Mouse (Mus musculus): ENCODE results near the gene Wdr74. TPM values are rescaled to one million over a fixed set of nuclear protein-coding genes. Genes with fewer than 3 reads are reported as not detected.
A peak's percentile ranks its signal among the peaks of the same experiment; 100 is the strongest.

Gene Wdr74
- polyA plus RNA-seq, 1 experiment from 2014 or later = 98.7 TPM

- H3K9me3 ChIP-seq = no peaks in the 10 kb centered on the region
- 2% methylated on average over 11 of the region's 11 CpGs for WGBS
- peak overlapping the region; percentile 85 for H3K9ac ChIP-seq
- peak overlapping the region; percentile 75 for H3K4me2 ChIP-seq (replicated peaks)
- peak overlapping the region; percentile 69 for H3K27ac ChIP-seq
- H3K27me3 ChIP-seq = no peaks in the 10 kb centered on the region
- H3K4me1 ChIP-seq = peaks cover 20% of the 10 kb centered on the region
- peak overlapping the region; percentile 95 for H3K4me3 ChIP-seq
- peaks cover 37% of the 10 kb centered on the region for H3K36me3 ChIP-seq
- no peak for ATAC-seq (ENCODE audit: low FRiP score, low read depth)
These were observed 487 bp downstream of the Wdr74 start for GRCm38 (mm10) chr19:8736160-8736467.

- no peak overlapping the region for H3K9ac ChIP-seq
- WGBS = 92% methylated on average over 7 of the region's 7 CpGs
- H3K27me3 ChIP-seq = no peaks in the 10 kb centered on the region
- no peak for ATAC-seq (ENCODE audit: low FRiP score, low read depth)
- no peak overlapping the region for H3K4me3 ChIP-seq
- no peak overlapping the region for H3K27ac ChIP-seq
- peaks cover 49% of the 10 kb centered on the region for H3K36me3 ChIP-seq
- H3K9me3 ChIP-seq = no peaks in the 10 kb centered on the region
- H3K4me2 ChIP-seq (replicated peaks) = no peak overlapping the region
- H3K4me1 ChIP-seq = peaks cover 33% of the 10 kb centered on the region
These were observed 3.3 kb downstream of the Wdr74 start for GRCm38 (mm10) chr19:8738911-8739310.

DNA sequence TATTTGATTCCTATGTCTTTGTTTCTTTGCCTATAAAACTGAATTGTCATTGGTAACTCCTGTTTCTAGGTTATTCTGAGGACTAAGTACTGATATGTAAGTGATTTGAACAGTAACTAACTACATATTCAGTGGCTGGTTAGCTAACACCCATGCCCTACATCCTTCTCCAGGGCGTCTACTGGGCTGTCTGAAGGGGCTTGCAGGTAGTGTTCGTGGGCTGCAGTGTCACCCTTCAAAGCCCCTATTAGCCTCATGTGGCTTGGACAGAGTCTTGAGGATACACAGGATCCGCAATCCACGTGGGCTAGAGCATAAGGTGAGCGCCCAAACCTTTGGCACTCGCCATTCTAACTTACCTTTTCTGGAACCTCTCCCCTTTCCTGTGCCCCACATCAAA lies 4.0 kb downstream of the Wdr74 start:
- H3K4me2 ChIP-seq (replicated peaks) = no peak overlapping the region
- H3K27ac ChIP-seq = no peak overlapping the region
- no peak for ATAC-seq (ENCODE audit: low FRiP score, low read depth)
- H3K9me3 ChIP-seq = no peaks in the 10 kb centered on the region
- peaks cover 33% of the 10 kb centered on the region for H3K4me1 ChIP-seq
- H3K36me3 ChIP-seq = peaks cover 56% of the 10 kb centered on the region
- WGBS = 89% methylated on average over 6 of the region's 6 CpGs
- H3K9ac ChIP-seq = no peak overlapping the region
- H3K27me3 ChIP-seq = no peaks in the 10 kb centered on the region
- no peak overlapping the region for H3K4me3 ChIP-seq

DNA sequence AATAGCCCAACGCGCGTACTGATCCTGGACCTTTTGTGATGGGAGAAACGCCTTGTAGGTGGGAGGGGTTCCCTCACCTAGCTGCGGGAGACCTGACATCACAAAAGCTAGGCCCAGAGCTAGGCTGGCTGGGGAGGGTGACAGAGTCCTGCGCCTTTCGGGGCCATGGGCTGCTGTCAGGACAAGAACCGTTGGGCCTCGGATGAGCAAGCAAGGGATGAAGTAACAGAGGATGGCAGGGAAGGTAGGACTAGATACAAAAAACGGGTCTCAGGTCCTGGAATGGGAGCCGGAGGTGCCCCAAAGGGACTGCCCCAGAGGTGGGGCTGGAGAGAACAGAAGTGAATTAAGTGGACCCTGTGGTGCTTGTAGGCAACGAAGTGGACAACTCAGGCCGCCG lies 5.0 kb downstream of the Wdr74 start, which contains the start of gene 1700092M07Rik:
Gene 1700092M07Rik (plus strand): TSS at position 116 of the 400 bp plus-strand sequence.
- H3K4me2 ChIP-seq (replicated peaks) = peak within 1 kb of the TSS; percentile 55
- peak within 1 kb of the TSS; percentile 99 for H3K4me3 ChIP-seq
- WGBS = 64% methylated on average over 14 of the region's 14 CpGs
- H3K4me1 ChIP-seq = peaks cover 29% of the 10 kb centered on the region
- no peaks in the 10 kb centered on the region for H3K27me3 ChIP-seq
- peaks cover 66% of the 10 kb centered on the region for H3K36me3 ChIP-seq
- ATAC-seq (ENCODE audit: low FRiP score, low read depth) = peak; percentile 2; the same call in 1 of the 2 replicates
- peak within 1 kb of the TSS; percentile 95 for H3K27ac ChIP-seq
- peak within 1 kb of the TSS; percentile 94 for H3K9ac ChIP-seq
- H3K9me3 ChIP-seq = no peaks in the 10 kb centered on the region

DNA sequence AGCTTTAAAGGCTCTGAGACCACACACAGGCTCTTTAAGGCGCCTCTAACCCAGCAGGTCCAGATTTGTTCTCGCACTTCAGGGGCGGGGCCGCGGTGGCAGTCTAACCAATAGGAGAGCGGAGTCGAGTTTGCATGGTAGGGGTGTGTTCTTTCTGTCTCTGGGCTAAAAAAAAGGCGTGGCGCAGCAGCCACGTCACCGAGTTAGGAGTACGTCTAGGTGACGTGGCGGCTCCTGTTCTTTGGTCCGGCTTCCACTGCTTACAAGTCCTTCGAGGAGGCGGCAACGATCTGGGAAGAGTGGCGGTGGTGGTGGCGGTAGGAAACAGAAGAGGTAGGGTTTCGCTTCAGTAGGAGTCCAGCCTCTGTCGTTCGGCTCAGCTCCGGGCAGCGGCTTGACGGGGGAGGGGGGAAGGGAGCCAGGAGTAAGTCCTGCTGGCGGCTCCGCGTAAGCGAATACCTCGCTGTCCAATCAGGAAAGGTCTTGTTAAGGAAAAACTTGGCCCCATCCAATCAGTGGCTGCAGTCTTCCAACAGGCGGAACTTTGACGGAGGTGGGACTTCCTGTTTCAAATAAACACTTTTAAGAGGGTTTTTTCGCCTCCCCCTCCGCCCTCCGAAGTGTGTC lies 5.7 kb downstream of the Wdr74 start, which contains the start of gene Stx5a:
Gene Stx5a (plus strand): TSS at position 171 of the 627 bp plus-strand sequence.
- Histone ChIP-seq H3K27me3 (no peaks in the 10 kb centered on the region), H3K4me2 (replicated peaks) (peak within 1 kb of the TSS; percentile 98), H3K36me3 (peaks cover 73% of the 10 kb centered on the region), H3K27ac (peak within 1 kb of the TSS; percentile 95), H3K9ac (peak within 1 kb of the TSS; percentile 94), H3K4me1 (peaks cover 29% of the 10 kb centered on the region), H3K4me3 (peak within 1 kb of the TSS; percentile 99), H3K9me3 (no peaks in the 10 kb centered on the region)
- WGBS = under 1% methylated on average over 36 of the region's 36 CpGs
- ATAC-seq (ENCODE audit: low FRiP score, low read depth) = peak; percentile 98

DNA sequence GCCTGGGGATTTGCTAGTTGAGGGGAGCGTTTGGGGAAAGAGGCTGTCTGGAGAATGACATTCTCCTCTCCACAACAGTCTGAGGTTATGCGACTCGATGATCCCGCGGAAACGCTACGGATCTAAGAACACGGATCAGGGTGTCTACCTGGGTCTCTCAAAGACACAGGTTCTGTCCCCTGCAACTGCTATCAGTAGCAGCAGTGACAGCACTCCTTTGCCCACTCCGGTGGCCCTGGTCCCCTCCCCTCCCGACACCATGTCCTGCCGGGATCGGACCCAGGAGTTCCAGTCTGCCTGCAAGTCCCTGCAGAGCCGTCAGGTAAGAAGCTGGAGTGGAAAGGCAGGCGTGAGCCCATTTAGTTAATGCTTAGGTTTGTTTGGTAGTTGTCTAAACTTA lies 6.5 kb downstream of the Wdr74 start:
- peaks cover 81% of the 10 kb centered on the region for H3K36me3 ChIP-seq
- no peak for ATAC-seq (ENCODE audit: low FRiP score, low read depth)
- 18% methylated on average over 14 of the region's 14 CpGs for WGBS

GRCm38 (mm10) chr19:8745382-8745781 lies 9.8 kb downstream of the Wdr74 start:
- H3K9me3 ChIP-seq = no peaks in the 10 kb centered on the region
- no peak overlapping the region for H3K9ac ChIP-seq
- 98% methylated on average over 1 of the region's 1 CpGs for WGBS
- ATAC-seq (ENCODE audit: low FRiP score, low read depth) = no peak
- no peak overlapping the region for H3K27ac ChIP-seq
- peaks cover 81% of the 10 kb centered on the region for H3K36me3 ChIP-seq
- H3K27me3 ChIP-seq = no peaks in the 10 kb centered on the region
- no peak overlapping the region for H3K4me2 ChIP-seq (replicated peaks)
- H3K4me1 ChIP-seq = peaks cover 20% of the 10 kb centered on the region
- no peak overlapping the region for H3K4me3 ChIP-seq

More for the DNA sequence above, 6.5 kb downstream of the Wdr74 start:
- Histone ChIP-seq H3K27ac (peak overlapping the region; percentile 95), H3K4me1 (peaks cover 23% of the 10 kb centered on the region), H3K4me3 (peak overlapping the region; percentile 99), H3K9ac (peak overlapping the region; percentile 94), H3K27me3 (no peaks in the 10 kb centered on the region), H3K4me2 (replicated peaks) (peak overlapping the region; percentile 98), H3K9me3 (no peaks in the 10 kb centered on the region)

DNA sequence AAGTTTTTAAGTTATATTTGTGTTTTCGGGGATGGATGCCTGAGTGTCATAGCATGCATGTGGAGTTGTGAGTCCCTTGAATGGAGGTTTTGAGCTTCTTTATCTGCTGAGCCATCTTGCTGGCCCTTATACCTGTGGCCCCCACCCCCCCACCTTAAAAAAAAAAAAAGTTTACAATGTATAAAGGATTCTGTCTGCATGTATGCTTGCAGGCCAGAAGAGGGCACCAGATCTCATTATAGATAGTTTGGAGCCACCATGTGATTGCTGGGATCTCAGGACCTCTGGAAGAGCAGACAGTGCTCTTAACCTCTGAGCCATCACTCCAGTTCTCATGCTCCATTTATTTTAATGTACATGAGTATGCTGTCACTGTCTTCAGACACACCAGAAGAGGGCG lies 11.7 kb downstream of the Wdr74 start:
- WGBS = 73% methylated on average over 2 of the region's 2 CpGs
- Histone ChIP-seq H3K4me2 (replicated peaks) (no peak overlapping the region), H3K4me3 (no peak overlapping the region), H3K9ac (no peak overlapping the region), H3K27me3 (no peaks in the 10 kb centered on the region), H3K36me3 (peaks cover 96% of the 10 kb centered on the region), H3K4me1 (peaks cover 10% of the 10 kb centered on the region), H3K9me3 (no peaks in the 10 kb centered on the region), H3K27ac (no peak overlapping the region)
- no peak; the same call in 1 of the 2 replicates for ATAC-seq (ENCODE audit: low FRiP score, low read depth)

- ATAC-seq (ENCODE audit: low FRiP score, low read depth) = no peak
- H3K27ac ChIP-seq = 0 out of 2 replicates have a peak overlapping the region, but pooled peaks have one; percentile 4
- H3K4me1 ChIP-seq = peaks cover 28% of the 10 kb centered on the region
- H3K9ac ChIP-seq = no peak overlapping the region
- H3K4me2 ChIP-seq (replicated peaks) = peak overlapping the region; percentile 86
- H3K36me3 ChIP-seq = peaks cover 51% of the 10 kb centered on the region
- no peaks in the 10 kb centered on the region for H3K27me3 ChIP-seq
- H3K9me3 ChIP-seq = no peaks in the 10 kb centered on the region
- H3K4me3 ChIP-seq = peak overlapping the region; percentile 98; the same call in 1 of the 2 replicates
- 88% methylated on average over 3 of the region's 3 CpGs for WGBS
These were observed 20.0 kb downstream of the Wdr74 start for GRCm38 (mm10) chr19:8755652-8756051.

DNA sequence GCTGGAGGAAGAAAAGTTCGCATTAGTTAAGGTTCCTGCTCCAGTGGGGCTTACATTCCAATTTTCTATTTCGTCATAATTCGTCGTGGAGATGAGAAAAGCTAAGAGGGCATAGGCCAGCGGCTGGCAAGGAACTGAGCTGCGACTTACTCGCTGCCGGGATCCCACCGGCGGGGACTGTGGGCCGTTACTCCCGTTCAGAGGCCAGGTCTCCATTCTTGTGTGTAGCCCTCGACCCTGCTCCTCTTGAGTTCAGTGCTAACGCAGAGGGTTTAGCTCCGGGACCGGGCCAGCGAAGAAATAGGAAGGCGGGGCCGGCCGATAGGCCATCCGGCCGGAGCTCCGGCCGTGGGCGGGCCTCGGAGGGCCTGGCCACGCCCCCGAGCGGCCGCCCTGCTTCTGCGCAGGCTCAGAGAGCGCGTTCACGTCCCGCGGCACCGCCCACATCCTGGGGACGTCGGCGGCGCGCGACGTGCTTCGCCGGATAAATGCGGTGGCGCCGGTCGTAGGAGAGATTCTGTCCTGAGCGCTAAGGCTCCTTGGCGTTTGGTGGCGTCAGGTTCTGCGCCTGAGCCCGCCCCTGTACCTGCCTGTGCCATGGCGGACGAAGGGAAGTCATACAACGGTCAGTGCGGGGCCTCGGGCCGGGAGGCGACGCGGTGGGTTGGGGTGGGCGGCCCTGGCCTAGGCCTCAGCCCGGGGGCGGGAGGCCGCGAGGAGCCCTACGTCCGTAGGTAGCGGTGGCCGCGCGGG lies 21.2 kb downstream of the Wdr74 start, which contains the start of gene Nxf1:
Gene Nxf1 (plus strand): TSS at position 439 of the 753 bp plus-strand sequence.
- under 1% methylated on average over 74 of the region's 75 CpGs for whole genome bisulfite sequencing
- Histone ChIP-seq H3K9ac (peak within 1 kb of the TSS; percentile 95), H3K36me3 (peaks cover 40% of the 10 kb centered on the region), H3K9me3 (no peaks in the 10 kb centered on the region), H3K4me1 (peaks cover 28% of the 10 kb centered on the region), H3K4me2 (replicated peaks) (peak within 1 kb of the TSS; percentile 86), H3K4me3 (peak within 1 kb of the TSS; percentile 98), H3K27ac (peak within 1 kb of the TSS; percentile 90), H3K27me3 (no peaks in the 10 kb centered on the region)
- ATAC-seq (ENCODE audit: low FRiP score, low read depth) = peak; percentile 93

DNA sequence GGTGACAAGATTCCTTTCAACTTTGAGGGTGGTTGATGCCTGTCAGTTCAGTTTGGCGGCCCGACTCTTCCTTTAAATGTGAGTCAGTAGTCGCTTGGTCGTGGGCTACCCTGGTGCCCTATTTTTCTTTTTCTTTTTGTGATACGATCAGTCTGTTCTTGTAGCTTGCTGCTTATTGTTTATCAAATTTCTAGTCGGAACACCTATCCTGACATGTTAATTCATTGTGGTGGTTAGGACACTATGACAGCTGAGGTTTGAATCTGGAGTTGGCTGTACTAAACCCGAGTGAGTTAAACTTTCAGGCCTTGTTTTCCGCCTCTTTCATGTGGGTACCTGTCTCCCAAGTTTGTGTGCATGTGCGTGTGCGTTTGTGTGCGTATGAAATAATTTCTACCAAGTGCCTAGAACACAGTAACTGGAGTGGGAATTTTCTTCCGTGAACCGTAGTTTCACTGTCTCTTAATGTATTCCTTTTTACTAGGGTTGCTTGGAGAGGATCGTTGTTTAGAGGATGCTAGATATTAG lies 21.9 kb downstream of the Wdr74 start:
- Histone ChIP-seq H3K4me2 (replicated peaks) (peak overlapping the region; percentile 86), H3K36me3 (peaks cover 40% of the 10 kb centered on the region), H3K4me1 (peaks cover 28% of the 10 kb centered on the region), H3K4me3 (peak overlapping the region; percentile 98), H3K9me3 (no peaks in the 10 kb centered on the region), H3K27ac (peak overlapping the region; percentile 90), H3K27me3 (no peaks in the 10 kb centered on the region), H3K9ac (peak overlapping the region; percentile 95)
- 2% methylated on average over 14 of the region's 14 CpGs for WGBS
- ATAC-seq (ENCODE audit: low FRiP score, low read depth) = no peak

DNA sequence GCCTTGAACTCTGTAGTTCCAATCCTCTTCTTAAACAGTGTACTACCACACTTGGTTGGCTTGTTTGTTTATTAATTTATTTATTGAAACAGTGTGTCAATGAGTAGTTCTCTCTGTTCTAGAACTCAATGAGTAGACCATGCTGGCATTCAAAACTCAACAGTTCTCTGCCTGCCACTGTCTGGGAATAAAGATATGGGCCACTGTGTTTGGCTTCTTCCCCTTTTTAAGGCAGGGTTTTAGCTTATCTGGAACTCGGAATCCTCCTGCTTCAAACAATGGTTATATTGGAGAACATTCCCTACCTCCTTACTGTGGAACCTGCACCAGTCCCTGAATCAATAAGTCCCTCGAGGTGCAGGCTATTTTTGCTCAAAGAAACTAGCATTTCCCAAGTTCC lies 23.3 kb downstream of the Wdr74 start:
- H3K9ac ChIP-seq = no peak overlapping the region
- 85% methylated on average over 2 of the region's 2 CpGs for WGBS
- H3K4me2 ChIP-seq (replicated peaks) = peak overlapping the region; percentile 86
- H3K27me3 ChIP-seq = no peaks in the 10 kb centered on the region
- H3K4me1 ChIP-seq = peaks cover 28% of the 10 kb centered on the region
- H3K36me3 ChIP-seq = peaks cover 40% of the 10 kb centered on the region
- no peak for ATAC-seq (ENCODE audit: low FRiP score, low read depth)
- no peaks in the 10 kb centered on the region for H3K9me3 ChIP-seq
- H3K4me3 ChIP-seq = no peak overlapping the region
- no peak overlapping the region for H3K27ac ChIP-seq
